Mouse (Mus musculus): ENCODE results near the gene Large2. TPM values are rescaled to one million over a fixed set of nuclear protein-coding genes. Genes with fewer than 3 reads are reported as not detected.
A peak's percentile ranks its signal among the peaks of the same experiment; 100 is the strongest.

Large2 gene
- total and polyA plus RNA-seq, 2 experiments from 2014 or later = 0.25 TPM; not detected in 1

- 16% methylated on average over 19 of the region's 19 CpGs for WGBS
- Histone ChIP-seq H3K9me3 (replicated peaks; ENCODE audit: control insufficient read depth, low read length) (no peaks in the 10 kb centered on the region), H3K27me3 (ENCODE audit: control insufficient read depth, insufficient read depth, low read length) (peaks cover 40% of the 10 kb centered on the region), H3K4me1 (ENCODE audit: control insufficient read depth, insufficient read depth) (peaks cover 7% of the 10 kb centered on the region; the same call in 1 of the 2 replicates), H3K9ac (replicated peaks; ENCODE audit: low read depth, low read length) (no peak overlapping the region; the same call in 1 of the 2 replicates), H3K4me2 (ENCODE audit: low read depth, low read length) (peak overlapping the region; percentile 60), H3K36me3 (replicated peaks; ENCODE audit: control insufficient read depth, insufficient read depth, low read length) (no peaks in the 10 kb centered on the region), H3K4me3 (ENCODE audit: low read depth, low read length) (peak overlapping the region; percentile 39), H3K27ac (ENCODE audit: low read depth) (no peak overlapping the region)
- no peak for DNase-seq (ENCODE audit: low spot score)
- ATAC-seq (ENCODE audit: insufficient read depth, low read depth) = no peak
- TF ChIP-seq CTCF (IDR thresholded peaks at IDR 0.05; ENCODE audit: low read depth) (no peak), EP300 (IDR thresholded peaks at IDR 0.05; ENCODE audit: low read depth) (no peak)
Measured at GRCm38 (mm10) chr2:92370375-92370774, 4.3 kb downstream of the Large2 start.

DNA sequence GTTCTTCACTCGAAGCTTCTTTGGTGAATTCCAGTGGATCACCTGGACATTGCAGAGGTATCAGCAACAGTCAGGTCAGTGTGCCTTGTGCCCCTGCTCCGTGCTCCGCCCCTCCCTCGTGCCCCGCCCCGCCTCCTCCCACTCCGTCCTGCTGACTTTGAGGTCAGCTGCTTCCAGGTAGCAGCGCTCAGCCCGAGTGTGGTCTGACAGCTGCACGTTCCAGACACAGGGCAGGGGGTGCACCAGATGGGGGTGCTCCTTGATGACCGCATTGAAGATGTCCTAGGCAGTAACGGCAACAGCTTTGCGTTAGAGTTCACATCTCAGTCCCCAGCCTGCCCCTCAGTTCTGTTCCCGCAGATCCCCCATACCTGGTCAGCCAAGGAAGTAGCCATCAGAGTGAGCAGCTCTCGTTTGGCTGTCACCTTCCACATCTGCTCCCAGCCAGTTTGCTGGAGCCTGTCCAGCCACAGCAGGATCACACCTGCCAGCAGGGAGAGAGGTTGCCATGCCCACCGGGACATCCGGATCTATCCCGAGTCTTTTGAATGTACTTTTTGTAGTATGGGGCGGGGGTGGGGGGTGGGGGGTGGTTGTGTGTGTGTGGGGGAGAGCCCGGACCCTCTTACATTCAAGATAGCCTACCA, 7.2 kb downstream of the Large2 start:
- no peak for TF ChIP-seq EP300 (IDR thresholded peaks at IDR 0.05; ENCODE audit: low read depth)
- TF ChIP-seq CTCF (IDR thresholded peaks at IDR 0.05; ENCODE audit: low read depth) = no peak
- no peak overlapping the region for H3K9ac ChIP-seq (replicated peaks; ENCODE audit: low read depth, low read length)
- H3K27ac ChIP-seq (ENCODE audit: low read depth) = no peak overlapping the region
- no peaks in the 10 kb centered on the region for H3K9me3 ChIP-seq (replicated peaks; ENCODE audit: control insufficient read depth, low read length)
- H3K4me2 ChIP-seq (ENCODE audit: low read depth, low read length) = no peak overlapping the region
- H3K36me3 ChIP-seq (replicated peaks; ENCODE audit: control insufficient read depth, insufficient read depth, low read length) = peaks cover 14% of the 10 kb centered on the region
- H3K4me3 ChIP-seq (ENCODE audit: low read depth, low read length) = no peak overlapping the region
- peaks cover 40% of the 10 kb centered on the region for H3K27me3 ChIP-seq (ENCODE audit: control insufficient read depth, insufficient read depth, low read length)
- WGBS = 25% methylated on average over 20 of the region's 20 CpGs
- DNase-seq (ENCODE audit: low spot score) (no peak), ATAC-seq (ENCODE audit: insufficient read depth, low read depth) (no peak)
- 0 out of 2 replicates have a peak, but pooled peaks cover 3% of the 10 kb centered on the region for H3K4me1 ChIP-seq (ENCODE audit: control insufficient read depth, insufficient read depth)

- Histone ChIP-seq H3K36me3 (replicated peaks; ENCODE audit: control insufficient read depth, insufficient read depth, low read length) (peaks cover 23% of the 10 kb centered on the region), H3K9me3 (replicated peaks; ENCODE audit: control insufficient read depth, low read length) (no peaks in the 10 kb centered on the region), H3K27me3 (ENCODE audit: control insufficient read depth, insufficient read depth, low read length) (peaks cover 21% of the 10 kb centered on the region), H3K4me3 (ENCODE audit: low read depth, low read length) (no peak overlapping the region), H3K27ac (ENCODE audit: low read depth) (no peak overlapping the region), H3K4me2 (ENCODE audit: low read depth, low read length) (no peak overlapping the region), H3K4me1 (ENCODE audit: control insufficient read depth, insufficient read depth) (0 out of 2 replicates have a peak, but pooled peaks cover under 1% of the 10 kb centered on the region), H3K9ac (replicated peaks; ENCODE audit: low read depth, low read length) (no peak overlapping the region)
- ATAC-seq (ENCODE audit: insufficient read depth, low read depth) (no peak), DNase-seq (ENCODE audit: low spot score) (no peak)
- WGBS = 88% methylated on average over 10 of the region's 10 CpGs
- no peak for TF ChIP-seq EP300 (IDR thresholded peaks at IDR 0.05; ENCODE audit: low read depth)
- TF ChIP-seq CTCF (IDR thresholded peaks at IDR 0.05; ENCODE audit: low read depth) = no peak
Measured at GRCm38 (mm10) chr2:92365568-92365967, 9.1 kb downstream of the Large2 start.

- H3K27me3 ChIP-seq (ENCODE audit: control insufficient read depth, insufficient read depth, low read length) = peaks cover 7% of the 10 kb centered on the region; the same call in 1 of the 2 replicates
- DNase-seq (ENCODE audit: low spot score) (no peak), ATAC-seq (ENCODE audit: insufficient read depth, low read depth) (no peak)
- no peak overlapping the region for H3K4me3 ChIP-seq (ENCODE audit: low read depth, low read length)
- H3K9me3 ChIP-seq (replicated peaks; ENCODE audit: control insufficient read depth, low read length) = no peaks in the 10 kb centered on the region
- no peak for TF ChIP-seq EP300 (IDR thresholded peaks at IDR 0.05; ENCODE audit: low read depth)
- no peak for TF ChIP-seq CTCF (IDR thresholded peaks at IDR 0.05; ENCODE audit: low read depth)
- WGBS = 90% methylated on average over 4 of the region's 4 CpGs
- 0 out of 2 replicates have a peak, but pooled peaks cover 4% of the 10 kb centered on the region for H3K4me1 ChIP-seq (ENCODE audit: control insufficient read depth, insufficient read depth)
- peaks cover 38% of the 10 kb centered on the region for H3K36me3 ChIP-seq (replicated peaks; ENCODE audit: control insufficient read depth, insufficient read depth, low read length)
- H3K9ac ChIP-seq (replicated peaks; ENCODE audit: low read depth, low read length) = no peak overlapping the region
- H3K4me2 ChIP-seq (ENCODE audit: low read depth, low read length) = no peak overlapping the region
- H3K27ac ChIP-seq (ENCODE audit: low read depth) = no peak overlapping the region
Measured at GRCm38 (mm10) chr2:92364086-92364485, 10.6 kb downstream of the Large2 start.

- H3K4me3 ChIP-seq (ENCODE audit: low read depth, low read length) = no peak overlapping the region
- no peak overlapping the region for H3K9ac ChIP-seq (replicated peaks; ENCODE audit: low read depth, low read length)
- DNase-seq (ENCODE audit: low spot score) (no peak), ATAC-seq (ENCODE audit: insufficient read depth, low read depth) (no peak)
- 0 out of 2 replicates have a peak, but pooled peaks cover 4% of the 10 kb centered on the region for H3K4me1 ChIP-seq (ENCODE audit: control insufficient read depth, insufficient read depth)
- peaks cover 52% of the 10 kb centered on the region for H3K36me3 ChIP-seq (replicated peaks; ENCODE audit: control insufficient read depth, insufficient read depth, low read length)
- TF ChIP-seq CTCF (IDR thresholded peaks at IDR 0.05; ENCODE audit: low read depth) = no peak
- TF ChIP-seq EP300 (IDR thresholded peaks at IDR 0.05; ENCODE audit: low read depth) = no peak
- H3K4me2 ChIP-seq (ENCODE audit: low read depth, low read length) = no peak overlapping the region
- H3K27ac ChIP-seq (ENCODE audit: low read depth) = no peak overlapping the region
- H3K27me3 ChIP-seq (ENCODE audit: control insufficient read depth, insufficient read depth, low read length) = no peaks in the 10 kb centered on the region
- H3K9me3 ChIP-seq (replicated peaks; ENCODE audit: control insufficient read depth, low read length) = no peaks in the 10 kb centered on the region
- 89% methylated on average over 6 of the region's 6 CpGs for WGBS
Measured at GRCm38 (mm10) chr2:92362571-92363228, 12.0 kb downstream of the Large2 start.

Measured in heart, postnatal 0 days (tissue).